Mouse (Mus musculus): ENCODE results near the gene Shroom3.

DNA sequence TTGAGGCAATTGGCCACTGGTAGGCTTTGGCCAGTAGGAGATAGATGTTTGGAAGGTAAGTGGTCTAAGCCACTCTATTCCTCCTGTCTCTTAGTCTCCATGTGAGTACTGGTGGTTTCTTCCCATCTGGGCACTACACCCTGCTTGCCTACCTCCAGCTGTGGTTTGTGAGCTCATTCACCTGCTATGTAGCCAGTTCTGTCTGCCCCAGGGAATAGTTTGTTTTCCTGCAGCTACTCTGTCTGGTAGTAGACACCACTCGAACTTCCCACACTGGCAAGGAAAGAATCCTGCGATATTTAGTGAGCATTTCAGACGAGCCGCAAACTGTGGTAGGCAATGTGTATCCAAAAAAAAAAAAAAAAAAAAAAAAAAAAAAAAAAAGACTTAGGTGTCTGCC is 68.3 kb downstream of the Shroom3 start:
- TF ChIP-seq FLI1 (IDR thresholded peaks at IDR 0.05; ENCODE audit: low read length) = no peak
- TF ChIP-seq GATA1 (IDR thresholded peaks at IDR 0.05; ENCODE audit: borderline replicate concordance, low read length) = no peak
